Mouse (Mus musculus) liver, adult 2 months (tissue): Measurements from ENCODE around the gene Gstz1. TPM values are rescaled to one million over a fixed set of nuclear protein-coding genes. Genes with fewer than 3 reads are reported as not detected.
A peak's percentile ranks its signal among the peaks of the same experiment; 100 is the strongest.
"Not testable (repeated sequence)": the region's sequence is repeated elsewhere in the genome, so short reads cannot be mapped to it uniquely, and the experiment has no call there.

Source experiments
- DNase-seq: peaks from one replicate; pipeline ENCODE4 v3.0.0-alpha.2; 2011; ENCODE audit warnings: low read depth, low spot score; ENCODE audit errors: extremely low read depth
- H3K27ac ChIP-seq: fragments of 200-500 bp; replicated peaks from 2 replicates; pipeline ENCODE4 v1.5.1; 2012; ENCODE audit warnings: low read depth, mild to moderate bottlenecking, control low read depth, inconsistent platforms, low read length; ENCODE audit not compliant: insufficient read depth
- H3K27me3 ChIP-seq: fragments of 200-500 bp; 2 replicates; pipeline ENCODE4 v1.6.1; 2012; ENCODE audit warnings: mild to moderate bottlenecking, moderate library complexity, low read length, inconsistent platforms; ENCODE audit not compliant: control insufficient read depth, insufficient read depth
- H3K36me3 ChIP-seq: fragments of 200-500 bp; 2 replicates; pipeline ENCODE4 v1.6.1; 2012; ENCODE audit warnings: low read length, inconsistent platforms; ENCODE audit not compliant: control insufficient read depth, insufficient read depth
- H3K4me1 ChIP-seq: fragments of 200-500 bp; 2 replicates; pipeline ENCODE4 v1.6.1; 2011; ENCODE audit warnings: low read length; ENCODE audit not compliant: control insufficient read depth, insufficient read depth
- H3K4me3 ChIP-seq: fragments of 200-500 bp; 2 replicates; pipeline ENCODE4 v1.5.1; 2011; ENCODE audit warnings: low read depth, mild to moderate bottlenecking, control low read depth, low read length, moderate library complexity; ENCODE audit not compliant: insufficient read depth
- H3K79me2 ChIP-seq: fragments of 200-500 bp; 2 replicates; pipeline ENCODE4 v1.6.1; 2012; ENCODE audit warnings: inconsistent platforms, mild to moderate bottlenecking, low read length, moderate library complexity; ENCODE audit not compliant: control insufficient read depth, insufficient read depth
- H3K9ac ChIP-seq: fragments of 200-500 bp; 2 replicates; pipeline ENCODE4 v1.6.1; 2012; ENCODE audit warnings: low read depth, mild to moderate bottlenecking, control low read depth, inconsistent platforms, low read length
- CTCF ChIP-seq: fragments of 200-500 bp; IDR thresholded peaks from 2 replicates; pipeline ENCODE4 v1.5.1; 2011; ENCODE audit warnings: low read depth, low read length, control low read depth
- POLR2A ChIP-seq: fragments of 200-500 bp; IDR thresholded peaks from 2 replicates; pipeline ENCODE4 v1.6.1; 2011; ENCODE audit warnings: low read length, control low read depth; ENCODE audit not compliant: insufficient read depth; ENCODE audit errors: extremely low read depth
- WGBS: fragments of 180-500 bp; shearing (Covaris S2); methylation state at CpG from one replicate; pipeline ENCODE4 v1.1.7; 2018; 5-methylcytosine and 5-hydroxymethylcytosine counted together
- polyA plus RNA-seq: library from polyadenylated mRNA; depleted of rRNA; stranded (reverse); fragments of >200 nt; gene quantifications from 2 replicates; pipeline ENCODE4 v1.2.3, GENCODE M21; 2012
- total RNA-seq: library from RNA; depleted of rRNA; stranded (reverse); fragments of >200 nt; gene quantifications from 2 replicates; pipeline ENCODE4 v1.2.3, GENCODE M21; 2014

Gstz1 gene
- total and polyA plus RNA-seq, 2 experiments: 816 to 1,082 TPM

DNA sequence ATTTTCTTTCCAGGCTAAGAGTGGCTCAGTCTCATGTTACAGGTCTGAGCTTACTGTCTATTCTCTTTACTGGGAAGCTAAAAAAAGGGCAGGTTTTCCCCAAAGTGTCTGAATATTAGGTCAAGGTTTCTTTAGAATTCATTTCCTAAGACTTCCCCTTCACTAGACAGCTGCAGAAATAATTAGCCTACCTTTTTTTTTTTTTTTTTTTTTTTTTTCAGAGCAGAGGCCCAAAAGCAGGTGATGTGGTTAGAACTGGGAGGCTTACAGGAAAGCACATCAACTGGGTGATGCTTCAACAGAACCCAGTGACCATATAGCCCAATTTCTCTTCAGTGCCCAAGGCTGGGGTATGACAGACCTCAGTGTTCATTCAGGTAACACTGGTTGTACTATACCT, 49.3 kb downstream of the Gstz1 start:
- H3K4me1 ChIP-seq: peaks cover 4% of the 10 kb centered on the region; the same call in 1 of the 2 replicates
- no peaks in the 10 kb centered on the region for H3K36me3 ChIP-seq
- peaks cover 4% of the 10 kb centered on the region; the same call in 1 of the 2 replicates for H3K79me2 ChIP-seq
- H3K4me3 ChIP-seq: no peak overlapping the region
- no peak overlapping the region for H3K27ac ChIP-seq
- H3K27me3 ChIP-seq: no peaks in the 10 kb centered on the region
- DNase-seq: no peak
- TF ChIP-seq CTCF: no peak
- TF ChIP-seq POLR2A: no peak
- no peak overlapping the region for H3K9ac ChIP-seq

DNA sequence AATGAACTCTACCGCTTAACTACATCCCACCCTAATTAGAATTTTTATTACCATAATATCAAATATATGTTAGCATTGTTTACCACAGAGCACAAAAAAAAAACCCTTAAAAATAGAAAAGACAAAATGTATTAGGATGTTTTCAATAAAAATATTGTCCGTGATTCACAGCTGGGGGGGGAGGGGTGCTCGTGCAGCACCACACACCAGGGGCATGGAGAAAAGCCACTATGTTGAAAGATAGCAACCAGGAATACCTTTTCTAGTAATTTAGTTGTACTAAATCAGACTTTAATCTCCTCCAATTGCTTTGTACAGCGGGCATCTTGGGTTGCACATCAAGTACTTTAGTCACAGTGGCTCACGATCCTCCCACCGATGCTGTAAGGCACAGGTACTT, 51.8 kb downstream of the Gstz1 start:
- no peak overlapping the region for H3K27ac ChIP-seq
- H3K27me3 ChIP-seq: no peaks in the 10 kb centered on the region
- 88% methylated on average over 6 of the region's 6 CpGs for WGBS
- DNase-seq: no peak
- H3K4me3 ChIP-seq: no peak overlapping the region
- no peaks in the 10 kb centered on the region for H3K36me3 ChIP-seq
- TF ChIP-seq CTCF (no peak), POLR2A (no peak)
- peaks cover 4% of the 10 kb centered on the region; the same call in 1 of the 2 replicates for H3K4me1 ChIP-seq
- H3K9ac ChIP-seq: no peak overlapping the region
- peaks cover 4% of the 10 kb centered on the region; the same call in 1 of the 2 replicates for H3K79me2 ChIP-seq

DNA sequence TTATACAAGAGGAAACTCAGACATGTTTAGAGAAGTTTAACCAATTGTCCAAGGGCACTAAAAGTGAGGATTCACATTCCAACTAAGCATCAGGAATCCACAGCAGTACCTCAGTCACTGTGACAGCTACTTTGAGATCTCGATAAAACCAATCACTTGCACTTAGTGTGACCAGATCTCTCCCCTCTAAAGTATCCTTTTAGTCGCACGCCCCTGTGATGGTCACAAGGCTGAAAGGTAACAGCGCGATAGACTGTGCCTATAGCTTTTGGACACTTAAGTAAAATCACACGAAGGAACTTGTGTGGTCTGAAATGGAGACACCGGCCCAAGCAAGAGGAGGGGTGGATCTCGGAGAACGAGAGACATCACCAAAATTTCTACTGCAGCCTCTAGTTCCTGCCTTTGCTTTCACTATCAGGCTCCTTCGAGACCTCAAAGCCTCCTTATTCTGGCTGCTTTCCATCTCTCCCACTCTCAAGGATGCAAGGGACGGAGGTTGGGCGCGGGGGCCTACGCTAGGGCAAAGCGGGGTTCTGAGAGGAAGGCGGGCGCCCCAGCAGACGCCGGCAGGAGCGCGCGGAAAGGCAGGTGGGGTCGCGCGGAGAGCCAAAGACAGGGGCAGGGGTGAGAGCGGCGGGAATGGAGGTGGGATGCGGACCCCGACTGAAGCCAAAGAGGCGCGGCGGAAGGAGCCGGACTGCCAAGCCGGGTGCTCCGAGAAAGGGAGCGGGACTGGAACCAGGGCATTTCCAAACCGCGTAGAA, 52.4 kb downstream of the Gstz1 start, which contains the start of gene Samd15:
TSS of gene Samd15 (plus strand) at position 518 of the 767 bp plus-strand sequence.
- DNase-seq: no peak
- 3% methylated on average over 37 of the region's 38 CpGs for WGBS
- Histone ChIP-seq H3K9ac (peak within 1 kb of the TSS; percentile 91), H3K27ac (no peak within 1 kb of the TSS), H3K4me1 (peaks cover 4% of the 10 kb centered on the region; the same call in 1 of the 2 replicates), H3K27me3 (no peaks in the 10 kb centered on the region), H3K79me2 (peaks cover 4% of the 10 kb centered on the region; the same call in 1 of the 2 replicates), H3K4me3 (peak within 1 kb of the TSS; percentile 90), H3K36me3 (no peaks in the 10 kb centered on the region)
- TF ChIP-seq POLR2A (no peak), CTCF (no peak)

DNA sequence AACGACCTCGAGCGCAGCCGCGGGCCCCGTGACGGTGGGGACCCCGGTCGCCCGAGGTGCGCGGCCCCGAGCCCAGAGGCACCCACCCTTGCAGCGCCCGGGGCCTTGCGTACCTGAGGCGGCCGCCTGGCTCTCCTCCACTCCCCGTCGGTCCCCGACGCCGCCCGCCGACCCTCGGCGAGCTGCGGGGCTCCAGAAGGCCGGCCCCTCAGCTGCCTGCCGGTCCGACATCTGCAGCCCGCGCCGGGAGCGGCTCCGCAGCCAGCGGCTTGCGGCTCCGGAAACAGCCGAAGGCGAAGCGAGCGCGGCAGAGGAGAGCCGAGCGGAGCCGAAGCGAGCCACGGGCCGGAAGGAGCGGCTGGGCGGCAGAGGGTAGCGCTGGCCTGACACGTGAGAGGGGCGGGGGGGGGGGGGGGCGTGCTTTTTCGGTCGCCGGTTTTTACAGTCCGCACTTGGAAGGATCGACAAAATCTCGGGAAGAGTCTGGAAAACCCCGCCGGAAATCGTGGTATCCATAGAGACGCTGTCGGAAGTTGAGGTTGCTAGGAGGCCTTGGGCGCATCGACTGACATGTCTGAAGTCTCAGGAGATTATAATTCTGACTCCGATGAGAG, 53.1 kb downstream of the Gstz1 start, which contains the start of gene Tmed8:
TSS of gene Tmed8 (minus strand) at position 482 of the 614 bp plus-strand sequence.
- no peak within 1 kb of the TSS for H3K27ac ChIP-seq
- H3K9ac ChIP-seq: peak within 1 kb of the TSS; percentile 91
- H3K27me3 ChIP-seq: no peaks in the 10 kb centered on the region
- TF ChIP-seq POLR2A: no peak
- TF ChIP-seq CTCF: no peak
- under 1% methylated on average over 70 of the region's 70 CpGs for WGBS
- H3K79me2 ChIP-seq: peaks cover 4% of the 10 kb centered on the region; the same call in 1 of the 2 replicates
- DNase-seq: peak; percentile 72
- peak within 1 kb of the TSS; percentile 90 for H3K4me3 ChIP-seq
- no peaks in the 10 kb centered on the region for H3K36me3 ChIP-seq
- peaks cover 4% of the 10 kb centered on the region; the same call in 1 of the 2 replicates for H3K4me1 ChIP-seq

DNA sequence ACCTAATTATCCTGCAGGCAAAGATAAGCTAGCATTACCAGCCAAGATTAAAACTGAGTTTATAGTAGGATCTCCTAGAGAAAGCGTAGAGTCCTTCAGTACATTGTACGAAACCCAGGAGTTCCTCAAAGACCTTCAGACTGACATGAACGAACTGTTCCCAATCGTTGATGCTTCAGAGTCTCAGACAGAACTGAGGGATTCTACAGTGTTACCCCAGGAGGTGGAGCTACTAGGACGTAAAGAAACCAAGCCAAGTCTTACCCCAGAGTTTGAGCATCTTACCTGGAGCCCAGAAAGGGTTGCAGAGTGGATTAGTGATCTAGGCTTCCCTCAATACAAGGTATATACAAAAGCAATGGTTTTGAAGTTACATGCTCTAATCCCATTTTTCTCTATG, 54.7 kb downstream of the Gstz1 start:
- no peaks in the 10 kb centered on the region for H3K27me3 ChIP-seq
- H3K79me2 ChIP-seq: peaks cover 4% of the 10 kb centered on the region; the same call in 1 of the 2 replicates
- WGBS: 65% methylated on average over 5 of the region's 5 CpGs
- DNase-seq: no peak
- no peaks in the 10 kb centered on the region for H3K36me3 ChIP-seq
- TF ChIP-seq POLR2A: no peak
- TF ChIP-seq CTCF: no peak
- H3K9ac ChIP-seq: no peak overlapping the region
- no peak overlapping the region for H3K4me3 ChIP-seq
- no peak overlapping the region for H3K27ac ChIP-seq
- peaks cover 4% of the 10 kb centered on the region; the same call in 1 of the 2 replicates for H3K4me1 ChIP-seq

DNA sequence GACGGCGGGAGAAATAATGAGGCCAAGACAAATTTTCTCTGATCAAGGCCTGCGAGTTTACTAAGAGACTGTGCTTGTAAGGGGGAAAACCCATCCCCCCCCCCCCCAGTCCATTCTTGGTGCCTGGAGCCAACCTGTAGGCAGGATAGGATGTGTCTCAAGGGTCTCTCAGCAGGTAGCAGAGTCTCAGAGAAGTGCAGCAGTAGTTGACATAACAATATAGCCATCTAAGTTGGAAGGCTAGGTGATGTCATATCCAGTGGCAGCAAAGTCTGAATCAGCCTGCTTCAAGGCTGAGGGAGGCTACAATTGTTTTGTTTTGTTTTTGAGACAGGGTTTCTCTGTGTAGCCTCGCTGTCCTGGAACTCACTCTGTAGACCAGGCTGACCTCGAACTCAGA, 58.8 kb downstream of the Gstz1 start:
- H3K27me3 ChIP-seq, H3K79me2 ChIP-seq, H3K4me1 ChIP-seq, H3K4me3 ChIP-seq, DNase-seq, H3K9ac ChIP-seq, H3K27ac ChIP-seq, H3K36me3 ChIP-seq: not testable (repeated sequence)
- WGBS: 96% methylated on average over 5 of the region's 5 CpGs
